Mouse (Mus musculus) midbrain, embryonic 14.5 days (tissue): ENCODE measurements around the gene Nmrk1. TPM values are rescaled to one million over a fixed set of nuclear protein-coding genes. Genes with fewer than 3 reads are reported as not detected.
A peak's percentile ranks its signal among the peaks of the same experiment; 100 is the strongest.

Source experiments
- ATAC-seq: fragments of 200-750 bp; cut with Nextera tagmentation; 2 replicates; pipeline ENCODE4 v1.8.0; 2017; ENCODE audit warnings: moderate number of reproducible peaks, moderate library complexity; ENCODE audit not compliant: low FRiP score, low TSS enrichment
- DNase-seq: peaks from one replicate; pipeline ENCODE4 v3.0.0-alpha.2; 2015
- H3K27ac ChIP-seq: fragments of 300-500 bp; sonication (generic); replicated peaks from 2 replicates; pipeline ENCODE4 v1.5.1; 2014; ENCODE audit warnings: mild to moderate bottlenecking, low read depth, low read length, moderate library complexity
- H3K27me3 ChIP-seq: fragments of 300-500 bp; sonication (generic); 2 replicates; pipeline ENCODE4 v1.6.1; 2014; ENCODE audit warnings: low read length, control low read depth, mixed read lengths; ENCODE audit not compliant: control insufficient read depth, insufficient read depth
- H3K36me3 ChIP-seq: fragments of 300-500 bp; sonication (generic); 2 replicates; pipeline ENCODE4 v1.6.1; 2014; ENCODE audit warnings: low read length, control low read depth; ENCODE audit not compliant: control insufficient read depth, insufficient read depth
- H3K4me1 ChIP-seq: fragments of 300-500 bp; sonication (generic); 2 replicates; pipeline ENCODE4 v1.6.1; 2014; ENCODE audit warnings: mild to moderate bottlenecking, antibody characterized with exemption, low read length, control low read depth; ENCODE audit not compliant: control insufficient read depth, insufficient read depth
- H3K4me2 ChIP-seq: fragments of 300-500 bp; sonication (generic); 2 replicates; pipeline ENCODE4 v1.6.1; 2014; ENCODE audit warnings: mild to moderate bottlenecking, low read length, moderate library complexity
- H3K4me3 ChIP-seq: fragments of 300-500 bp; sonication (generic); replicated peaks from 2 replicates; pipeline ENCODE4 v1.5.1; 2014; ENCODE audit warnings: low read depth, low read length
- H3K9ac ChIP-seq: fragments of 300-500 bp; sonication (generic); replicated peaks from 2 replicates; pipeline ENCODE4 v1.6.1; 2014; ENCODE audit warnings: mild to moderate bottlenecking, low read length, moderate library complexity
- H3K9me3 ChIP-seq: fragments of 300-500 bp; sonication (generic); 2 replicates; pipeline ENCODE4 v1.6.1; 2016; ENCODE audit warnings: low read length, control low read depth, mixed read lengths; ENCODE audit not compliant: control insufficient read depth
- WGBS: fragments of 180-500 bp; shearing (Covaris S2); extraction: QIAGEN DNeasy Blood & Tissue Kit; methylation state at CpG from one replicate; pipeline ENCODE4 v1.1.7; 2014; 5-methylcytosine and 5-hydroxymethylcytosine counted together
- polyA plus RNA-seq: library from polyadenylated mRNA; unstranded; fragments of >200 nt; fragmentation: Nextera tagmentation; extraction: Ambion mirVana; gene quantifications from 2 replicates; pipeline ENCODE4 v1.2.1, GENCODE M21; 2014

Gene Nmrk1
- polyA plus RNA-seq, 1 experiment from 2014 or later, result 4.8 TPM

DNA sequence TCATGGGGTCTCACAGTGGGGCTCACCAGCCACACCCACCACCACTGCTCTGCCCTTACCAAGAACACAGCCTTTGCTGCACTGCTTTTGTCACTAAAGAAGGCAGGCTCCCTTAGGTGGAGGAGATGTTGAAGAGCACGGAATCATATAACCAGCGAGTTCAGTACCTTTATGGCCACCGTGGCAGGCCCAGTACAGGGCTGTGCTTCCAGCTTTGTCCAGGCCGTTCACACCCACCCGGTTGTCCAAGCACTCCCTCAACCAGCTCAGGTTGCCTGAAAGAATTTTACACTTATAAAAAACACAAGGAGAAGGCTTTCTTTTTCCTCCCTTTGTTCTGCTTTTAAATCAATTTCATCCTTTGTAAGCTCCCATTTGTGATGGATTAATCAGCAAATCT, 41.5 kb upstream of the Nmrk1 start:
- no peak overlapping the region for H3K9ac ChIP-seq
- ATAC-seq (0 out of 2 replicates have a peak, but pooled peaks have one; percentile 31), DNase-seq (no peak)
- no peak overlapping the region for H3K4me2 ChIP-seq
- H3K27me3 ChIP-seq, result no peaks in the 10 kb centered on the region
- no peaks in the 10 kb centered on the region for H3K36me3 ChIP-seq
- H3K9me3 ChIP-seq, result no peaks in the 10 kb centered on the region
- H3K4me1 ChIP-seq, result no peaks in the 10 kb centered on the region
- no peak overlapping the region for H3K4me3 ChIP-seq
- no peak overlapping the region for H3K27ac ChIP-seq
- WGBS, result 41% methylated on average over 5 of the region's 5 CpGs

DNA sequence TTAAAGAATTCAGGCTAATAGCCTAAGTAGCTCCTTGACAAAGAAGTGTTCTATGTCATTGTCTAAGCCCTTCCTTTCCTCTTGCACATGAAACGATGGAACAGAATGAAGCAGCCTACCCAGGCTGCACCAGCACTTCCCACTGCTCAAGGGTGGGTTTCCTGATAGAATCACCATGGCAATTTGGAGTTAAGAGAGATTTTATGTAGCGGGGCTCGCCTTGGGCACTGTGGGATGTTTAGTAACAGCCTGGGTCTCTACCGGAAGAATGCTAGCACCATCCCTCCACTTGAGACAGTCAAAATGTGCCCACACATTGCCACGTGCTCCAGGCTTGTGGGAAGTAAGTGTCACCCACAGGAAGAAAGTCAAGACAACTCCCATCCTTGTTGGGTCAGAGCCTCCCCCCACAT, 40.8 kb upstream of the Nmrk1 start:
- H3K36me3 ChIP-seq, result no peaks in the 10 kb centered on the region
- ATAC-seq (no peak), DNase-seq (no peak)
- no peaks in the 10 kb centered on the region for H3K4me1 ChIP-seq
- no peaks in the 10 kb centered on the region for H3K27me3 ChIP-seq
- H3K27ac ChIP-seq, result no peak overlapping the region
- no peaks in the 10 kb centered on the region for H3K9me3 ChIP-seq
- no peak overlapping the region for H3K9ac ChIP-seq
- H3K4me3 ChIP-seq, result no peak overlapping the region
- H3K4me2 ChIP-seq, result no peak overlapping the region
- 35% methylated on average over 5 of the region's 5 CpGs for WGBS

DNA sequence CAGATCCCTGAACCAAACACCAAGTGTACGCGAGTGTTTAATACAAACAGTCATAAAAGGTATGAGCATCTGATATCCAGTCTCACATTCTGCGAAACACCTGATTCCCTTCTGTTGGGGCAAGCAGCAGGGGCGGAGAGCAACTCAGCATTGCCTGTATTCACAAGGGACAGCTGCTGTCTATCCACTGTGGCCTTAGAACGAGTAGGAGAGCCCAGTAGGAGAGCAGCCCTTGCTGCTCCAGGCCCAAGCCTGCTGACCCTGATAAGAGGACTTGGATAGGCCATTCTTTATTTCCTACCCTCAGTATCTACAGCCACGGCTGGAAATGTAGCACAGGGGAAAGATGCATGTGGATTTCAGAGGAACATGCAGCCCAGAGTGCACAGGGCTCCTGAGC, 38.8 kb upstream of the Nmrk1 start:
- Histone ChIP-seq H3K9ac (no peak overlapping the region), H3K36me3 (no peaks in the 10 kb centered on the region), H3K4me3 (no peak overlapping the region), H3K4me2 (no peak overlapping the region), H3K9me3 (no peaks in the 10 kb centered on the region), H3K4me1 (no peaks in the 10 kb centered on the region), H3K27ac (no peak overlapping the region), H3K27me3 (no peaks in the 10 kb centered on the region)
- ATAC-seq, result no peak
- WGBS, result 75% methylated on average over 6 of the region's 6 CpGs
- DNase-seq, result no peak

- ATAC-seq (no peak), DNase-seq (no peak)
- Histone ChIP-seq H3K27me3 (no peaks in the 10 kb centered on the region), H3K9me3 (no peaks in the 10 kb centered on the region), H3K27ac (no peak overlapping the region), H3K4me2 (no peak overlapping the region), H3K4me1 (no peaks in the 10 kb centered on the region), H3K4me3 (no peak overlapping the region), H3K36me3 (no peaks in the 10 kb centered on the region), H3K9ac (no peak overlapping the region)
- 88% methylated on average over 10 of the region's 10 CpGs for WGBS
Measured at GRCm38 (mm10) chr19:18593722-18594121, 38.0 kb upstream of the Nmrk1 start.

GRCm38 (mm10) chr19:18596876-18597275, 34.9 kb upstream of the Nmrk1 start:
- no peak overlapping the region for H3K27ac ChIP-seq
- ATAC-seq (no peak), DNase-seq (no peak)
- no peaks in the 10 kb centered on the region for H3K4me1 ChIP-seq
- no peak overlapping the region for H3K4me3 ChIP-seq
- H3K27me3 ChIP-seq, result no peaks in the 10 kb centered on the region
- H3K9ac ChIP-seq, result no peak overlapping the region
- WGBS, result 89% methylated on average over 5 of the region's 5 CpGs
- no peak overlapping the region for H3K4me2 ChIP-seq
- no peaks in the 10 kb centered on the region for H3K9me3 ChIP-seq
- no peaks in the 10 kb centered on the region for H3K36me3 ChIP-seq

- Histone ChIP-seq H3K4me1 (no peaks in the 10 kb centered on the region), H3K9ac (no peak overlapping the region), H3K27me3 (no peaks in the 10 kb centered on the region), H3K4me2 (no peak overlapping the region), H3K4me3 (no peak overlapping the region), H3K36me3 (no peaks in the 10 kb centered on the region), H3K27ac (no peak overlapping the region), H3K9me3 (no peaks in the 10 kb centered on the region)
- WGBS, result 89% methylated on average over 6 of the region's 6 CpGs
- ATAC-seq, result no peak
- DNase-seq, result no peak
Measured at GRCm38 (mm10) chr19:18597772-18598171, 34.0 kb upstream of the Nmrk1 start.

DNA sequence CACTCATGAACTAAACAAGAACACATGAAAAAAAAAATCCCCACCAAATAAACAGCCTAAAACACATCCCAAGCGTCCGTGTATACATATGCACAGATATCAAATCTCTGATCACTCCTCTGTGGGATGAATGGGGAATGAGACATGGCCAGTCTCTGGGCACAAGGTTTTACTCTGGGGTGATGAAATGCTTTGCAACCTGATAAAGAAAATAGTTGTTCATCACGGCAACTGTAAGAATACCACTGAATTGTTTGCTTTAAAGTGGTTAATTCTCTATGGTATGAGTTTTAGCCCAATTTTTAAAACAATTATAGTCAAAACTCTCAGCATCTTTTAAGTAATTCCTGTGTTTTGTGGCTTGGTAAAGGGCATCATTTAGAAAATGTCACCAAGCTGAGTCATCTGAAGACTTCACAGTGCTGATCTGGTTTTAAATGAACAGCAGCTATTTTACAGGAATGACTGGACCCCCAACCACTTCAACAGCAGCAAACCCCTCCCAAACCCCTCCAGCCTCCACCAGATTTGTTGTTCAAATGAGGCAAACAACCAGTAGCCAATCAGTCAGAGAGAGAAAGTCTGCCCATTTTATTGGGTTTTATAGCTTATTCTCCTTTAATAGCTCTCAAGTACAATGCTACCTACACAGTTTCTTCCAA, 33.4 kb upstream of the Nmrk1 start:
- no peak overlapping the region for H3K27ac ChIP-seq
- DNase-seq (no peak), ATAC-seq (no peak)
- H3K9me3 ChIP-seq, result no peaks in the 10 kb centered on the region
- H3K27me3 ChIP-seq, result no peaks in the 10 kb centered on the region
- no peak overlapping the region for H3K9ac ChIP-seq
- H3K4me2 ChIP-seq, result no peak overlapping the region
- 93% methylated on average over 3 of the region's 3 CpGs for WGBS
- H3K4me3 ChIP-seq, result no peak overlapping the region
- H3K36me3 ChIP-seq, result no peaks in the 10 kb centered on the region
- no peaks in the 10 kb centered on the region for H3K4me1 ChIP-seq

GRCm38 (mm10) chr19:18599051-18599450, 32.7 kb upstream of the Nmrk1 start:
- Histone ChIP-seq H3K4me1 (no peaks in the 10 kb centered on the region), H3K36me3 (no peaks in the 10 kb centered on the region), H3K4me3 (no peak overlapping the region), H3K4me2 (no peak overlapping the region), H3K9me3 (no peaks in the 10 kb centered on the region), H3K27me3 (no peaks in the 10 kb centered on the region), H3K27ac (no peak overlapping the region), H3K9ac (no peak overlapping the region)
- ATAC-seq, result no peak
- no peak for DNase-seq
- 73% methylated on average over 8 of the region's 8 CpGs for WGBS

DNA sequence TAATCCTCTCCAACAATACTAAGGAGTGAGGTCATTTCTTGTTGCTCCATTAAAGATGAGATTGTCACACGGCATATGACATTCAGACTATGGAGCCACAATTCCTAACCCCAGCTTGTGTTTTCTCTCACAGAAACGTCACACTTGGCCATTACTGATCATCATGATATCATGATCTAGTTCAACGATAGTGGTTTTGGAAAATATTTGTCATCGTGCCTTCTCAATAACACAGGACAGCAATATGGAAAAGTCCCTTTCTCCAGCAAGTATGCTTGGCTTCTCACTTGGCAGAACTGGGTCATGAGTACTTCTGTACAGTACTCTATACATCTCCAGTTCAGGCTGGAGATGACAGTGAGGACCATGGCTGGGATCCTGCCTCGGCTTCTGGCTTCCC, 32.1 kb upstream of the Nmrk1 start:
- H3K9me3 ChIP-seq, result no peaks in the 10 kb centered on the region

More for the DNA sequence above, 32.1 kb upstream of the Nmrk1 start:
- 93% methylated on average over 5 of the region's 5 CpGs for WGBS
- Histone ChIP-seq H3K36me3 (no peaks in the 10 kb centered on the region), H3K4me2 (no peak overlapping the region), H3K4me1 (no peaks in the 10 kb centered on the region), H3K9ac (no peak overlapping the region), H3K4me3 (no peak overlapping the region), H3K27me3 (no peaks in the 10 kb centered on the region), H3K27ac (no peak overlapping the region)
- DNase-seq (no peak), ATAC-seq (no peak)
